Mouse (Mus musculus): ENCODE data around the gene Kif9.

Gene Kif9

DNA sequence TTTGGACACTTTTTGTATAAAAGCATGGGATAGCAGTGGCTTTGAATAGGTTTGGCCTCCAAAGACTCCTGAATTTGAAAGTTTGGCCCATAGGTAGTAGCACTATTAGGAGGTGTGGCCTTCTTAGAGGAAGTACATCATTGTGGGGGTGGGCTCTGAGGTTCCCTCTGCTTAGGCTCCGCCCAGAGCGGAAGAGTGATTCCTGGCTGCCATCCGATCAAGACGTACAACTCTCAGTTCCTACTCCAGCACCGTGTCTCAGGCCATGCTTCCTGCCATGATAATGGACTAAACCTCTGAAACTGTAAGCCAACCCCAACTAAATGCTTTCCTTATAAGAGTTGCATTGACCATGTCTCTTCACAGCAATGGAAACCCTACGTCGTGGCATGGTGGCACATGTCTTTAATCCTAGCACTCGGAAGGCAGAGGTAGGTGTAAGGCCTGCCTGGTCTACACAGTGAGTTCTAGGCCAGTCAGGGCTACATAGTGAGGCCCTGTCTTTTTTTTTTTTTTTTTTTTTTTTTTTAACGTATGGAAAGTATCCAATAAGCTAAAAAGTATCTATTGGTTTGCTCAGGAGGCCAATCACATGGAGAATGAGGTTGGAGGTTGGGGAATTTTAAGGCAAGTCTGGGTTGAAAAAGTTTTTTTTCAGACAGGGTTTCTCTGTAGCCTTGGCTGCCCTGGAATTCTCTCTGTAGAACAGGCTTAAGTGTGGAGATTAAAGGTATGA lies 52.4 kb downstream of the Kif9 start:
- peak; percentile 41 for DNase-seq

DNA sequence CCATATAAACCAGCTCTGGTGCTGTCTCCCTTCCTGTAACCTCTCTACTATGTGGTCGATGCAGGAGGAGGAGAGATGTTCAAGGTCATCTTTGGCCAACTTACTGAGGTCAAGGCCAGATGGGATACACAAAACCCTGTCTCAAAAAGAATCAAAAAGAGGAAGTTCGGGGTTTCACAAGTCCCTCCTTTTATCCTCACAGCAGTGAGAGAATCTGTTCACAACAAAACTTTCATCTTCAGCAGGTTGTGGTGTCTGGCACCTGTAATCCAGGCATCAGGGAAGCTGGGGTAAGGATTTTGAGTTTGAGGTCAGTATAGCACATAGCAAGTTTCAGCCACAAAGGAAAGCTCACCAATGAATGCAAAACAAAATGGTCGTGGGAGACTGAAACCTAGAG lies 53.9 kb downstream of the Kif9 start:
- peak; percentile 20 for DNase-seq

DNA sequence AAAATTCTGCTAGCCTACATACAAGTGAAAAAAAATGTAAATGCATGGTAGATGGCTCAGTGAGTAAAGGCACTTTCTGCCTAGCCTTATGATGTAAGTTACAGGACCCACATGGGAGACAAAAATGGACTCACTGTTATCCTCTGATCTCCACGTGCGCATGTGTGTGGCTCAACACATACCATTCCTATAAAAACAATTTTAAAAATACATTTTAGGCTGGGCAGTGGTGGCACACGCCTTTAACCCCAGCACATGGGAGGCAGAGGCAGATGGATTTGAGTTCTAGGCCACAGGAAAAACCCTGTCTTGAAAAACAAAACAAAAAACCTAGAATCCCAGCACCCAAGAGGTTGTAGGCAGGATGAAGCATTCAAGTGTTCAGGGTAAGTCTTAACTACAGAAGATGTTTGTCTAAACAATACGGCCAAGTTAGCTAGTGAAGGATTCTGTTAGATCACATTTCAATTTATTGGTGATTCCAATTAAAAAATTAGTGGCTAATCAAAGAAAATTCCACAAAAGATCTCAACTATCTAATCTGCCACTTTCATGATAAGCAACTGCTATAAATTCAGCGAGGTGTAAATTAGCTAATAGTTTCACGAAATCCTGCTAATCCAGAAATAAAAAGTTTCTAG lies 54.5 kb downstream of the Kif9 start:
- DNase-seq = no peak

DNA sequence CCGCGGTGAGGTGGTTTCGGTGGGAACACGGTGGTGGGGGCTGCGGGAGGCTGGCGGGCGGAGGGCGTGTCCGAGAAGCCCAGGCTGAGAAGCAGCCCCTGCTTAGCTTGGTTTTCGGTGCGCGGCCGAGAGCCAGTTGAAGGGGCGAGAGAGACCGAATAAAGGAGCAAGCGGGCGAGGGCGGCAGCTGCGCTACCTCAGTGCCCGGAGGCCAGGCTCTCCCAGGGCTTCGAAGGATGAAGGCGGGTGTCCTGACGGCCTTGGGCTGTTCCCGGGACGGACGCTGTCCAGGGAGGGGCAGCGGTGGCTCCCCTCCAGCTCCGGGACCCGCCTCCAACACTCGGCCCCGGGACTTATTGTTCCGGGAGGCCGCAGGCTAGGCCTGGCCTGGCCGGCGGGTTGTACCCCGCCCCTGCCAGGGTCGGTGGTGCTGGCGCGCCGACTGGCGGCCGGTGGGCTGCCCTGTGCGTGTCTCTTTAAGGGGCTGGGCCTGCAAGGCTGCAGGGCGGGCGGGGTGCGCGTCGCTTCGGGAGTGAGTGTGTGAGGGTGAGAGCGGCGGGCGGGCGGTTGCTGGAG lies 55.2 kb downstream of the Kif9 start:
- DNase-seq = peak; percentile 98

DNA sequence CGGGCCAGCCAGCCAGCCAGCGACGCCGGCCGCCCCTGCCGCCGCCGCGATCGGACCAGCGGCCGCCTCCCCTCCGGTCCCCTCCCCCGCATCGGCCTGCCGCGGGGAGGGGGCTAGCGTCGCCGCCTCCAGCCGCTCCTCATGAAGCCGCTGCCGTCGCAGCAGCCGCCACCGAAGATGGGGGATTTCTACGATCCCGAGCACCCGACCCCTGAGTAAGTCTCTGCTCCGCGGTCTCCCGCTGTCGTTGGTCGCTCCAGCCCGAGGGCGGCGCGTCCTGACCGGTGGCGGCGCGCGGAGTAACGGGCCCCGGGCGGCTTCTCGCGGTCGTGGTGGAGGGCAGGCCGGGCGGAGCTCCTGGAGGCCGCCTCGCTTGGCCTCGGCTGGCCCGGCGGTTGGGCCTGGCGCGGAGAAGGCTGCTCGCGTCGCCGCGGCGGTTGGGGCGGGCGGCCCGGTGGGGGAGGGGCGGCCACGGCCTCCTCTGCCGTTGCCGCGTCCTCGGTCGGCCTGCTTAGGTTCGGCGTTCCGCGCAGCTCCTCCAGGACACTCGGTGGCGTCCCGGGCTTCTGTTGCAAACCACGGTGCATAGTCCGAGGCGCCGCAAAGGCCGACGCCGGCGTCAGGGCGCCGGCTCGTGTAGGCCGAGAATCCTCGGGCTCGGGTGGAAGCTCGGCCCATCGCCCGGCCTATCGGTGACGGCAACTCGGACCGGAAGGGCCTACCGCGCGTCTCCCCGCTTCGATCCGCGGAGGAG lies 56.0 kb downstream of the Kif9 start, which contains the start of gene Setd2:
Gene Setd2, plus strand, starts transcription at position 60 of the 754 bp plus-strand sequence.
- DNase-seq = peak; percentile 56

DNA sequence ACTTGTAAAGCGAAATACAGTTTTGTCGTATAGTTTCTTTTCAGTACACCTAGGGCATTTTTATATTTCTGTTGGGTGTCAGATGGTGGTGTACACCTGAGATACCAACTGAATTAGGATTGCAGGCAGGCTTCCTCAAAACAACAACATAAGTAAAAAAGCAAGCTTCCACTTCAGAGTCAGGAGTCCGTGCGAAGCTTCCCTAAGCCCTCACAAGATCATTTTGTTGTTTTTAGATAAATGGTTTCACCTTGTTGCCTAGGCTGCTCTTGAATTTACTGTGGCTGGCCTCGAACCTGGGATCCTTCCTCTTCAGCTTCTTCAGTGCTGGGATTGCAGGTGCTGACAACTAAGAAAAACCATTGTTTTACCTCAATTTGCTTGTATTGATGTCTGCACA lies 56.9 kb downstream of the Kif9 start:
- DNase-seq = no peak

DNA sequence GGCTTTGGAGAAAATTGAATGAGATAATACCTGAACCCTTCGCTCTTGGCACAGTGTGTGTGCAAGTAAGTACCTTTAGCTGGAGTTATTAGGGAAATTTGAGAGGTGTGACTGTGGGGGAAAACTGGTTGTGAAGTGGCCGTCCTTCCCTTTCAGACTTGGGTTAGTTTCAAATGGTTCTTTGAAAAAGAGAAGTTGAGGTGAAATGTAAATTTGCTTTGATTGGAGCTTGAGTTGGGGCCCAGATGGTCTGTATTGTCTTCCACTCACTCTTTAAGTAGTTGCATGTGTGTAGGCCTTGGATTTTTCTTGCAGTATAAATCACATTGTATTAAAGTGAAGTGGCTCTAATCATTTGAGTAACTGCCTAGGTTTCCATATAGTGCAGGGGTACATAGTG lies 58.4 kb downstream of the Kif9 start:
- no peak for DNase-seq

DNA sequence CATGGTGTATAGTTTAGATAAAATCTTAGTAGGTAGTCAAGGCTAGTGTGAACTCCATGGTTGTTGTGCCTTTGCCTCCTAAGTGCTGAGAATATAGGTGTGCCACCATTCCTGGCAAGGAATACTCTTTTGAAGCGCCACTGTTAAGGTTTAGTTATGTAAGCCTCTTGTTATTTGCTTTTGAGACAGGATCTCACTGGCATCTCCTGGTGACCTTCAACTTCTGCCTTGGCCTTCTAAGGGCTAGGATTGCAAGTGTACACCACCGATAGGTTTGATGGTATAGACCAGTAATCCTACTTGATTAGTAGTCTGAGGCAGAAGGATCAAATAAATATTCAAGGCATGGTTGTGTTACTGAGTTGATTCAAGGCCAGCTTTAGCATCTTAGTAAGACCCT lies 59.9 kb downstream of the Kif9 start:
- peak; percentile 28 for DNase-seq

DNA sequence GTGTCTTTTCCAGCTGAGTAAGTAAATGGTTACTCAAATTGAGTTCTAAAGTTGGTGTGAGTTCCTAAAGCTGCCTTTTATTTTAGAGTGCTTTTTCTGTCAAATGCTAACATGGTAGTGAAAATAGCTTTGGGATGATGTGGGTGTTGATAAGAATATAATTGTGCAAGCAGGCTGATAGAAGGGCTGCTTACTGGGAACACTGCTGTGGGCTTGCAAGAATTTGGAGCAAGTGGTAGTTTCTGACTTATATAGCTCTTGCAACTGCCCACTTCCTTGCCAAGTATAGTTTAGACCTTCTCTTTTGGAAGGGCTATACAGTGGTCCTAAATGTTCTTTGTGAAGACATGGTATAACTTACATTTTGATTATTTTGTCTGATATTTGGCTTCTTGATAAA lies 61.8 kb downstream of the Kif9 start:
- no peak for DNase-seq

DNA sequence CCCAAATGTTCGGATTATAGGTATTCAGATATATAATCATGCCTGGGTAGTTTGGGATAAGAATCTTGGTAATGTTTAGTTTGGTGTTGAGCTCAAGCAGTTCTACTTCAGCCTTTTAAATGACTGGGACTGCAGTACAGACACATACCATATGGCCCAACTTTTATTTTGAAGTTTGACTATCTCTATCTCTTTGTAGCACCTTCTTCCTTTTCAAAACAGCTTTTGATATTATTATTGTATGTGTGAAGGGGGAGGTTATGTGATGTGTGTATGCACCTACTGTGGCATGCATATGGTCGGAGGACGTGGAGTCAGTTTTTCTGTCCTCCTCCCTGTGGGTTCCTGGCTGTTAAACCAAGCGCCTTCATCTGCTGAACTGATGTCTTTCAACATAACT lies 65.2 kb downstream of the Kif9 start:
- no peak for DNase-seq

DNA sequence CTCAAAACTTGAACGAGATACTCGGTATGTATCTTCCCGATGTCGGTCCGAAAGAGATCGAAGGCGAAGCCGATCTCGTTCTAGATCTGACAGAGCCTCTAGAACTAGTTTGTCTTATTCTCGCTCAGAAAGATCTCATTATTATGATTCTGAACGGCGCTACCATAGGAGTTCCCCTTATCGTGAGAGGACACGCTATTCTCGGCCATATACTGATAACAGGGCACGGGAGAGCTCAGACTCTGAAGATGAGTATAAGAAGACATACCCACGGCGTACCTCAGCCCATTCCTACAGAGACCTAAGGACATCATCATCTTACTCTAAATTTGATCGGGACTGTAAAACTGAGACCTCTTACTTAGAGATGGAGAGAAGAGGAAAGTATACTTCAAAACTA lies 71.5 kb downstream of the Kif9 start:
- DNase-seq = no peak

DNA sequence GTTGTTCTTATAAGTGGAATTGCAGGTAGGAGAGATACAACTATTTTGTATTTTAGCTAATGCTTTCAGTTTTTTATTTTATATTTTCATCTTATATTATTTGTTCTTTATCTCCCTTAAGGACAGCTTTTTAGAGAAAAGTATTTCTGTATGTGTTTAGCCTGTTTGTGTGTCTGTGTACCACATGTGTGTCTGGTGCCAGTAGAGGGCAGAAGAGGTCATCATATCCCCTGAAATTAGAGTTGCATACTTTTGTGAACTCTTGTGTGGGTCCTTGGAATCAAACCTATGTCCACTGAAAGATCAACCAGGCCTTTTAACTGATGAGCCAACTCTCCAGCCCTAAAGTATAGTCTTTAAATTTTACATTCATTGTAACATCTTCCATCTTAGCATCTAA lies 91.6 kb downstream of the Kif9 start:
- peak; percentile 4 for DNase-seq
